Mouse (Mus musculus) liver, adult 2 months (tissue): Measurements from ENCODE around the gene Col4a1.

ENCODE experiments used
- CTCF ChIP-seq: fragments of 200-500 bp; IDR thresholded peaks from 2 replicates; pipeline ENCODE4 v1.5.1; 2011; ENCODE audit warnings: low read depth, low read length, control low read depth
- POLR2A ChIP-seq: fragments of 200-500 bp; IDR thresholded peaks from 2 replicates; pipeline ENCODE4 v1.6.1; 2011; ENCODE audit warnings: low read length, control low read depth; ENCODE audit not compliant: insufficient read depth; ENCODE audit errors: extremely low read depth

GRCm38 (mm10) chr8:11333746-11334145 lies 21.1 kb upstream of the Col4a1 start:
- no peak for TF ChIP-seq CTCF
- TF ChIP-seq POLR2A: no peak
